Mouse (Mus musculus): ENCODE data around the gene Lrmda.

- TF ChIP-seq POLR2A (IDR thresholded peaks at IDR 0.05; ENCODE audit: low read depth, low read length): no peak
- no peak for TF ChIP-seq CTCF (IDR thresholded peaks at IDR 0.05; ENCODE audit: extremely low read depth, insufficient read length, insufficient replicate concordance, low read depth, low read length)
Measured at GRCm38 (mm10) chr14:22812824-22813223, 793.3 kb downstream of the Lrmda start.
